Mouse (Mus musculus) spleen, postnatal 4 days (tissue): ENCODE measurements around the gene Grip1.

ENCODE experiments used
- DNase-seq, 2 experiments: peaks; one replicate each; pipeline ENCODE4 v3.0.0; 2022; ENCODE audit warnings: low spot score in 2 of 2

Gene Grip1

GRCm38 (mm10) chr10:119830388-119830956 is 376.8 kb downstream of the Grip1 start:
- DNase-seq = no peak

GRCm38 (mm10) chr10:119831086-119831485 is 377.5 kb downstream of the Grip1 start:
- DNase-seq = no peak

- no peak for DNase-seq
Measured at GRCm38 (mm10) chr10:119833334-119833733, 379.7 kb downstream of the Grip1 start.

- no peak for DNase-seq
Measured at GRCm38 (mm10) chr10:119834122-119834521, 380.5 kb downstream of the Grip1 start.

- no peak for DNase-seq
Measured at GRCm38 (mm10) chr10:119839645-119840044, 386.0 kb downstream of the Grip1 start.

- DNase-seq = no peak
Measured at GRCm38 (mm10) chr10:119842004-119842403, 388.4 kb downstream of the Grip1 start.

- DNase-seq = no peak
Measured at GRCm38 (mm10) chr10:119845705-119846410, 392.2 kb downstream of the Grip1 start.

GRCm38 (mm10) chr10:119851594-119851993 is 398.0 kb downstream of the Grip1 start:
- no peak for DNase-seq

- DNase-seq = no peak
Measured at GRCm38 (mm10) chr10:119852582-119853135, 399.0 kb downstream of the Grip1 start.

GRCm38 (mm10) chr10:119867726-119868125 is 414.1 kb downstream of the Grip1 start:
- DNase-seq = no peak

- no peak for DNase-seq
Measured at GRCm38 (mm10) chr10:119868995-119869579, 415.5 kb downstream of the Grip1 start.

- no peak for DNase-seq
Measured at GRCm38 (mm10) chr10:119876721-119877120, 423.1 kb downstream of the Grip1 start.

GRCm38 (mm10) chr10:119878331-119878730 is 424.7 kb downstream of the Grip1 start:
- no peak for DNase-seq

- no peak for DNase-seq
Measured at GRCm38 (mm10) chr10:119884591-119884990, 431.0 kb downstream of the Grip1 start.

- no peak for DNase-seq
Measured at GRCm38 (mm10) chr10:119885563-119885962, 431.9 kb downstream of the Grip1 start.

GRCm38 (mm10) chr10:119886681-119887080 is 433.1 kb downstream of the Grip1 start:
- DNase-seq = no peak

GRCm38 (mm10) chr10:119902754-119903153 is 449.1 kb downstream of the Grip1 start:
- DNase-seq = no peak

GRCm38 (mm10) chr10:119906869-119907268 is 453.2 kb downstream of the Grip1 start:
- DNase-seq = no peak

- no peak for DNase-seq
Measured at GRCm38 (mm10) chr10:119917995-119918394, 464.4 kb downstream of the Grip1 start.

GRCm38 (mm10) chr10:119927963-119928362 is 474.3 kb downstream of the Grip1 start:
- DNase-seq = no peak

GRCm38 (mm10) chr10:119928921-119929320 is 475.3 kb downstream of the Grip1 start:
- no peak for DNase-seq

- DNase-seq = no peak
Measured at GRCm38 (mm10) chr10:119932794-119933193, 479.2 kb downstream of the Grip1 start.

- no peak for DNase-seq
Measured at GRCm38 (mm10) chr10:119933362-119933761, 479.7 kb downstream of the Grip1 start.
